Mouse (Mus musculus) lung, postnatal 0 days (tissue): ENCODE measurements around the gene Kcnq1. TPM values are rescaled to one million over a fixed set of nuclear protein-coding genes. Genes with fewer than 3 reads are reported as not detected.

Experiments
- ATAC-seq: fragments of 200-750 bp; cut with Nextera tagmentation; 2 replicates; pipeline ENCODE4 v1.8.0; 2017; ENCODE audit warnings: moderate library complexity
- DNase-seq: peaks from one replicate; pipeline ENCODE4 v3.0.0-alpha.2; 2016; ENCODE audit warnings: low spot score
- H3K27ac ChIP-seq: fragments of 300-500 bp; sonication (generic); 2 replicates; pipeline ENCODE4 v1.5.1; 2014; ENCODE audit warnings: antibody characterized with exemption, mild to moderate bottlenecking, low read length, mixed read lengths
- H3K27me3 ChIP-seq: fragments of 300-500 bp; sonication (generic); replicated peaks from 2 replicates; pipeline ENCODE4 v1.6.1; 2014; ENCODE audit warnings: low read length, mixed read lengths; ENCODE audit not compliant: insufficient read depth
- H3K36me3 ChIP-seq: fragments of 300-500 bp; sonication (generic); 2 replicates; pipeline ENCODE4 v1.6.1; 2014; ENCODE audit warnings: low read length, mixed read lengths; ENCODE audit not compliant: insufficient read depth
- H3K4me1 ChIP-seq: fragments of 300-500 bp; sonication (generic); 2 replicates; pipeline ENCODE4 v1.6.1; 2014; ENCODE audit warnings: antibody characterized with exemption, low read depth, low read length, mixed read lengths; ENCODE audit not compliant: insufficient read depth
- H3K4me2 ChIP-seq: fragments of 300-500 bp; sonication (generic); replicated peaks from 2 replicates; pipeline ENCODE4 v1.6.1; 2014; ENCODE audit warnings: low read depth, mild to moderate bottlenecking, low read length, moderate library complexity, mixed read lengths
- H3K4me3 ChIP-seq: fragments of 300-500 bp; sonication (generic); 2 replicates; pipeline ENCODE4 v1.5.1; 2014; ENCODE audit warnings: low read depth, low read length
- H3K9ac ChIP-seq: fragments of 300-500 bp; sonication (generic); replicated peaks from 2 replicates; pipeline ENCODE4 v1.6.1; 2014; ENCODE audit warnings: low read depth, mild to moderate bottlenecking
- H3K9me3 ChIP-seq: fragments of 300-500 bp; sonication (generic); 2 replicates; pipeline ENCODE4 v1.6.1; 2016; ENCODE audit warnings: low read length, mixed read lengths
- CTCF ChIP-seq: IDR thresholded peaks from 2 replicates; pipeline ENCODE4 v1.5.1; 2016; ENCODE audit warnings: antibody characterized with exemption, mild to moderate bottlenecking
- EP300 ChIP-seq: IDR thresholded peaks from 2 replicates; pipeline ENCODE4 v1.6.1; 2016; ENCODE audit warnings: antibody characterized with exemption, mild to moderate bottlenecking, control low read depth
- WGBS: fragments of 180-500 bp; shearing (Covaris S2); extraction: QIAGEN DNeasy Blood & Tissue Kit; methylation state at CpG from one replicate; pipeline ENCODE4 v1.1.7; 2014; 5-methylcytosine and 5-hydroxymethylcytosine counted together
- polyA plus RNA-seq: library from polyadenylated mRNA; unstranded; fragments of >200 nt; fragmentation: Nextera tagmentation; extraction: Ambion mirVana; gene quantifications from 2 replicates; pipeline ENCODE4 v1.2.1, GENCODE M21; 2015

The Kcnq1 gene
- polyA plus RNA-seq, 1 experiment from 2014 or later: 11.8 TPM

DNA sequence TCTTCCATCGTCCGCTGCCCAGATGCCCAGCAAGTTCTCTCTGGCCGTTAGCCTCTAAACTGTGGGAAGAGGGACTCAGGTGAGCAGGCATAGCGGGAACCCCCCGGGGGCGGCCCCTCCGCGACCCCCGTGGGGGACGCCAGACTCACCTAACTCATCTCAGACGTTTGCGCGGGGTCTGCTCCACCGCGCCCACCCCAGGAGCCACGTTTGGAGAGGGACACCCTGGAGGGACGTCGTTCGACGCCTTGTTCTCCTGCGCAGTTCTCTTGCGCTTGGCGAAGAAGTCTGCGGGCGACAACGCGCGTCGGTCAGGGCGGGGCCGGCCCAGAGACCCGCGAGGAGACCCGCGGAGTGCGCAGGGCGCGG, 352.8 kb downstream of the Kcnq1 start:
- TF ChIP-seq EP300 (no peak), CTCF (no peak)
- 21% methylated on average over 25 of the region's 38 CpGs for WGBS
- DNase-seq: no peak

DNA sequence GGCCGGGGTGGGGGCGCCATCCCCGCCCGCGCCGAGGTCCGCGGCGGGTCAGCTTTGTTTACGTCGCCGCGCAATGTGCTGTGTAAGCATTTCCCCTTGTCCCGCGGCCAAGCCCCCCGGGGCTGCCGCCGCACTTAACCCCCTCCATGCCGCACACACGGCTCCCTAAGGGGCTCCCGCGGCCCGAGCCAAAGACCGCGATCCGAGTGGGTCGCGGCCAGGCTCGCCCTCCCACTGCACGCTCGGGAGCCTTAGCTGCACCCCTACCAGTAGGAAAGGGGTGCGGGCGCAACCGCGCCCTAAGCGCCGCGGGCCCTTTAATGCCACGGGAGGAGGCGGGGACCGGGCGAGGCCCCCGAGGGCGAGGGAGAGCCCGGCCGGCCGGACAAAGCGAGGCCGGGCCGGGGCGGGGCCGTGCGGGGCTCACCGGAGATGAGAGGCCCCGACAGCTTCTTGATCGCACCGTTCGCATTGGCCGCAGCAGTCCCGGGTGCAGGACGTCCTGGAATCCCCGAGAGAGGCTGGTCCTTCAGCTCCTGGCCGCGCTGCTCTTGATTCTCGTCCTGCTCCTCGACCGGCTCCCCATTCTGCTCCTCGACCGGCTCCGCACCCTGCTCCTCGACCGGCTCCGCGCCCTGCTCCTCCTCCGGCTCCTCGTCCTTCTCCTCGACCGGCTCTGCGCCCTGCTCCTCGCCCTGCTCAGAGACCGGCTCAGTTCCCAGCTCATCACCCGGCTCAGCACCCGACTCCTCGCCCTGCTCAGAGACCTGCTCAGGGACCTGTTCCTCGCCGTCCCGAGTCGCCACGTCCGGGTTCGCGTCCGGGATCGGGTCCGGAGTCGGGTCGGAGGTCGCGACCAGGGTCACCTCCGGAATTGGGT, 353.4 kb downstream of the Kcnq1 start:
- Histone ChIP-seq H3K27me3 (no peaks in the 10 kb centered on the region), H3K9me3 (no peaks in the 10 kb centered on the region; the same call in 1 of the 2 replicates), H3K36me3 (no peaks in the 10 kb centered on the region), H3K4me3 (peak overlapping the region; percentile 60), H3K9ac (peak overlapping the region; percentile 36), H3K27ac (peak overlapping the region; percentile 54), H3K4me2 (peak overlapping the region; percentile 67), H3K4me1 (no peaks in the 10 kb centered on the region)
- no peak for TF ChIP-seq EP300
- TF ChIP-seq CTCF: no peak
- ATAC-seq (peak; percentile 42), DNase-seq (peak; percentile 78)
- WGBS: 25% methylated on average over 73 of the region's 100 CpGs

More for the DNA sequence above, 352.8 kb downstream of the Kcnq1 start:
- H3K4me3 ChIP-seq: peak overlapping the region; percentile 60
- no peaks in the 10 kb centered on the region for H3K36me3 ChIP-seq
- peak overlapping the region; percentile 67 for H3K4me2 ChIP-seq
- no peaks in the 10 kb centered on the region for H3K4me1 ChIP-seq
- no peaks in the 10 kb centered on the region for H3K27me3 ChIP-seq
- H3K27ac ChIP-seq: peak overlapping the region; percentile 54
- H3K9ac ChIP-seq: peak overlapping the region; percentile 36
- no peaks in the 10 kb centered on the region; the same call in 1 of the 2 replicates for H3K9me3 ChIP-seq
- no peak for ATAC-seq

DNA sequence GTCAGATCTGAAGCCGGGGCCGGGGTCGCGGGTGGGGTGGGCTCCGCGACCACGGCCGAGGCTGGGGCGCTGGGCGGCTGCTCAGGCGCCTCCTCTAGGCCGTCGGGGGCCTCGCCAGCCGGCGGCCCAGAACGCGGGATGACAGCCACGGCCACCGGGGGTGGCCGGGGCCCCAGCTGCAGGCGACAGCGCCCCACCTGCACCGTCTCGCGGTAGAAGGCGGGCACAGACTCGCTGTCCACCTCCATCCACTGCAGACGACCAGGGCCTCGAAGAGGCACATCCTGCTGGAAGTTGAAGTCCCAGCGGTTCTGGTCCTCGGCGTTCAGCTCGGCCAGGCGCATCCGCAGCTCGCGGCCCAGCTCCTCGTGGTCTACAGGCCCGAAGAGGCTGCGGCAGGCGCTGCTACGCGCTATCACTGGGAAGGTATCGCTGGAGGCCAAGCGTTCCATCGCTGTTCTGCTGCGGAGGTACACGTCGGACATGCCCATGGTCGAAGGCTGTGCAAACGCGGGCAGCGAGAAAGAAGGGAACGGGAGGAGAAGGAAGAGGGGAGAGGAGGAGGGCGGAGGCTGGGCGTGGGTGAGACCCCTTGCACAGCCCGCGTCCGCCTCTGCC, 354.2 kb downstream of the Kcnq1 start:
- no peak for TF ChIP-seq EP300
- TF ChIP-seq CTCF: 0 out of 2 replicates have a peak, but pooled peaks have one; percentile 12
- 43% methylated on average over 54 of the region's 60 CpGs for WGBS
- H3K27ac ChIP-seq: peak overlapping the region; percentile 54
- H3K36me3 ChIP-seq: no peaks in the 10 kb centered on the region
- H3K9me3 ChIP-seq: no peaks in the 10 kb centered on the region; the same call in 1 of the 2 replicates
- H3K9ac ChIP-seq: peak overlapping the region; percentile 36
- peak overlapping the region; percentile 67 for H3K4me2 ChIP-seq
- peaks cover 3% of the 10 kb centered on the region; the same call in 1 of the 2 replicates for H3K4me1 ChIP-seq
- ATAC-seq (no peak), DNase-seq (no peak)
- H3K4me3 ChIP-seq: peak overlapping the region; percentile 60
- no peaks in the 10 kb centered on the region for H3K27me3 ChIP-seq

DNA sequence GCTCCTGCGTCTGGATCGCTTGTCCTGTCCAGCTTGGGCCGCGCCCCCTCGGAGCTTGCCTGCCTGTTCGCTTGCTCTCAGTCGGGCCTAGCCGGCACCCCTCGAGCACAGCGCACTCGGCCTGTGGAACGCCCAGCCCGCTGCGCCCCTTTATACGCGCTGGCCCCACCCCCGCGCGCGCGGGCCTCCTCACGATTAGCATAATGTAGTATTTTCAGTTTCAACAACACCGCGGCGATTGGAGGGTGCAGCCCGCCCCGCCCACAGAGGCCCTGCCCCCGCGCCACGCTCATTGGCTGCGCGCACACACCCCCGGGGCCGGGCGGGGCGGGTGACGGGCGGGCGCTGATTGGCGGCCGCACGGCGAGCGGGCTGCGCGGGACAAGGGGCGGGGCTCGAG, 354.7 kb downstream of the Kcnq1 start, which contains the start of gene Cdkn1c:
Cdkn1c (minus strand) TSS at position 177 of the 400 bp plus-strand sequence.
- 33% methylated on average over 34 of the region's 48 CpGs for WGBS
- TF ChIP-seq CTCF (no peak), EP300 (no peak)
- peak; percentile 93 for DNase-seq

DNA sequence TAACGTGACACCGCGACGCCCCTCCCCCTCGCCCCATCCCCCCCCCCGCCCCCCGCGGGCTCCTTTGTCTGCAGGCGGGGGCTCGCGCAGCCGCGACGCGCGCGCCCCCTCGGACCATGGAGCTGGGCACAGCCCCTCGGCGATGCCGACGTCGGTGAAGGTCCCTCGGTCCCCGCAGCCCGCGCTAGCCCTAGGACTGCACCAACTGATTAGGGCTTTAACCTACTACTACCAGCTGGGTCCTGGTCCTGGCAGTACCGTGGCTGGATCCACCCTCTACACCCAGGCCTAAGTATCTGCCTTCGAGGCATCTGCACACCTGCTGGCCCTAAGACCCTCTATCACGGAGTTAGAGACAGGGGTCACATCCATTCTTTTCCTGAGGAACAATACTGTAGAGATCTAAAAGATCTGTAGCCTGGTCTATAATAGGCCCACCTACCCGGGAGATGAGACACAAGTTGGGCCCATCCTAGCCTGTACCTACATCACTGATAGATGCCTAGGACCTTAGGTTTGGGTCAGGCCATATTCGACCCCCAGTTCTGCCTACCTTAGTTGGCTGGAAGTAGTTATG, 355.2 kb downstream of the Kcnq1 start:
- Histone ChIP-seq H3K9ac (no peak overlapping the region), H3K36me3 (no peaks in the 10 kb centered on the region), H3K4me2 (peak overlapping the region; percentile 67), H3K9me3 (no peaks in the 10 kb centered on the region; the same call in 1 of the 2 replicates), H3K4me3 (peak overlapping the region; percentile 27), H3K4me1 (peaks cover 3% of the 10 kb centered on the region; the same call in 1 of the 2 replicates), H3K27me3 (no peaks in the 10 kb centered on the region), H3K27ac (0 out of 2 replicates have a peak overlapping the region, but pooled peaks have one; percentile 14)
- ATAC-seq (peak; percentile 24), DNase-seq (no peak)
- TF ChIP-seq CTCF (no peak), EP300 (no peak)
- 41% methylated on average over 23 of the region's 32 CpGs for WGBS

More for the DNA sequence above, 354.7 kb downstream of the Kcnq1 start, which contains the start of gene Cdkn1c:
- Histone ChIP-seq H3K27me3 (no peaks in the 10 kb centered on the region), H3K36me3 (no peaks in the 10 kb centered on the region), H3K9me3 (no peaks in the 10 kb centered on the region; the same call in 1 of the 2 replicates), H3K4me2 (peak within 1 kb of the TSS; percentile 67), H3K27ac (peak within 1 kb of the TSS; percentile 54), H3K9ac (peak within 1 kb of the TSS; percentile 36), H3K4me1 (peaks cover 3% of the 10 kb centered on the region; the same call in 1 of the 2 replicates), H3K4me3 (peak within 1 kb of the TSS; percentile 60)
- ATAC-seq: peak; percentile 91

DNA sequence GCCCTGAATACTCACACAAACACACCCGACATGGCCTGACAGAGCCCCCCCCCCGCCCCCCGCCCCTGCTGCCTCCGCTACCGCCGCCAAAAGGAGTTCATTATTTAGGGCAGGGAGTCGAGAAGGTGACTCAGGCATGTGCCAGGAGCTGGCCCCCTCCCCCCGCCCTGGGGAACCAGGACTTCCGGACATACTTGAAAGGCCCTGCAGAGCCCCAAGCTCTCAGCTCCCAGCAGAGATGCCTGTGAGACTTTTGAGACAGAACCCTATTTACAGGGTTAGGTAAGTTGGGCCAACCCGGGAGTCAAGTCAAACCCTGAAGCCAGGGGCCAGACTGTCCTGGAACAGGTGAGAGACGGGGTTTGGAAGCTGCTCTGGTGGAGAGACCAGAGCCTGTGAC, 355.8 kb downstream of the Kcnq1 start:
- 27% methylated on average over 11 of the region's 11 CpGs for WGBS
- Histone ChIP-seq H3K9me3 (no peaks in the 10 kb centered on the region; the same call in 1 of the 2 replicates), H3K9ac (no peak overlapping the region), H3K27ac (no peak overlapping the region), H3K4me1 (peaks cover 3% of the 10 kb centered on the region; the same call in 1 of the 2 replicates), H3K27me3 (no peaks in the 10 kb centered on the region), H3K36me3 (no peaks in the 10 kb centered on the region), H3K4me2 (peak overlapping the region; percentile 67; the same call in 1 of the 2 replicates), H3K4me3 (no peak overlapping the region)
- ATAC-seq (no peak), DNase-seq (no peak)
- TF ChIP-seq CTCF (no peak), EP300 (no peak)
